Mouse (Mus musculus): ENCODE measurements at regions not wholly inside any gene's neighbourhood (a gene's known extent, or its start where the extent isn't known, plus 50 kb on each side); places are given as distances from the start of the nearest gene placed in this dataset.
A peak's percentile ranks its signal among the peaks of the same experiment; 100 is the strongest.

- DNase-seq (ENCODE audit: extremely low read depth, low read depth, low spot score) = no peak
- TF ChIP-seq CTCF (IDR thresholded peaks at IDR 0.05; ENCODE audit: low read depth, low read length) (no peak), POLR2A (IDR thresholded peaks at IDR 0.05; ENCODE audit: extremely low read depth, insufficient read depth, low read length) (no peak)
- H3K9ac ChIP-seq (ENCODE audit: low read depth, low read length) = no peak overlapping the region
- H3K36me3 ChIP-seq (ENCODE audit: control insufficient read depth, insufficient read depth, low read length) = no peaks in the 10 kb centered on the region
- WGBS = 73% methylated on average over 5 of the region's 5 CpGs
- no peaks in the 10 kb centered on the region for H3K4me1 ChIP-seq (ENCODE audit: control insufficient read depth, insufficient read depth, low read length)
- no peak overlapping the region for H3K4me3 ChIP-seq (ENCODE audit: insufficient read depth, low read depth, low read length)
- H3K27me3 ChIP-seq (ENCODE audit: control insufficient read depth, insufficient read depth, low read length) = no peaks in the 10 kb centered on the region
- no peaks in the 10 kb centered on the region for H3K79me2 ChIP-seq (ENCODE audit: control insufficient read depth, insufficient read depth, low read length)
- H3K27ac ChIP-seq (replicated peaks; ENCODE audit: insufficient read depth, low read depth, low read length) = no peak overlapping the region
Measured at GRCm38 (mm10) chr17:47179410-47179809, 169.1 kb upstream of the Ubr2 start.

- H3K79me2 ChIP-seq (ENCODE audit: control insufficient read depth, insufficient read depth, low read length) = no peaks in the 10 kb centered on the region
- H3K27me3 ChIP-seq (ENCODE audit: control insufficient read depth, insufficient read depth, low read length) = no peaks in the 10 kb centered on the region
- H3K9ac ChIP-seq (ENCODE audit: low read depth, low read length) = no peak overlapping the region
- no peak overlapping the region for H3K27ac ChIP-seq (replicated peaks; ENCODE audit: insufficient read depth, low read depth, low read length)
- 76% methylated on average over 5 of the region's 5 CpGs for WGBS
- no peak for TF ChIP-seq CTCF (IDR thresholded peaks at IDR 0.05; ENCODE audit: low read depth, low read length)
- TF ChIP-seq POLR2A (IDR thresholded peaks at IDR 0.05; ENCODE audit: extremely low read depth, insufficient read depth, low read length) = no peak
- H3K4me1 ChIP-seq (ENCODE audit: control insufficient read depth, insufficient read depth, low read length) = no peaks in the 10 kb centered on the region
- no peak overlapping the region for H3K4me3 ChIP-seq (ENCODE audit: insufficient read depth, low read depth, low read length)
- no peak for DNase-seq (ENCODE audit: extremely low read depth, low read depth, low spot score)
- H3K36me3 ChIP-seq (ENCODE audit: control insufficient read depth, insufficient read depth, low read length) = no peaks in the 10 kb centered on the region
Measured at GRCm38 (mm10) chr17:47178705-47179104, 168.3 kb upstream of the Ubr2 start.

DNA sequence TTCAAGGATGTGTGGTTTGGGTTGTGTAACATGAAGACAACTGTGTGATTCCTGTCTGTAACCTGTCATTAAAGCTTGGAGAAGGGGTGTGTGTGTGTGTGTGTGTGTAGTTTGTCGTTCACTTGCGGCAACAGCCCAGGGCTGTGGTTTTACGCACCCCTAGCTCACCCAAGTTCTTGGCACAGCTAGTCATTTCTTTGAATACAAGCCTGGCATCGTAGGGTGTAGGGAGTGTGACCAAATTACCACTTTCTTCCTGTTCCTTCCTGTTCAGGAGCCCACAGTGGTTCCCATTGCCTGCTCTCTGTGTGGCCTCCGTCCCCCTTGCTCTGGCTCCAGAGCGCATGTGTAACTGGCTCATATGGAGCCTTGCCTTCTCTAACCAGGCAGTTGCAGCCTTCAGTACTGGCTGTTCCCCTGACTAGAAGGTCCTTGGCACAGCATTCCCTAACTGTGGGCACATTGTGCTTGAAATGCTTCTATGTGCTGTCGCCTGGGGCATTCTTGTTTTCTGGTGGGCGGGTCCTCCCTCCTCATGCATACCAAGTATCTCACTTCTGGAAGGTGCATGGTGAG, 167.4 kb upstream of the Ubr2 start:
- no peaks in the 10 kb centered on the region for H3K79me2 ChIP-seq (ENCODE audit: control insufficient read depth, insufficient read depth, low read length)
- TF ChIP-seq CTCF (IDR thresholded peaks at IDR 0.05; ENCODE audit: low read depth, low read length) = no peak
- no peak for TF ChIP-seq POLR2A (IDR thresholded peaks at IDR 0.05; ENCODE audit: extremely low read depth, insufficient read depth, low read length)
- H3K4me1 ChIP-seq (ENCODE audit: control insufficient read depth, insufficient read depth, low read length) = no peaks in the 10 kb centered on the region
- DNase-seq (ENCODE audit: extremely low read depth, low read depth, low spot score) = no peak
- H3K27me3 ChIP-seq (ENCODE audit: control insufficient read depth, insufficient read depth, low read length) = no peaks in the 10 kb centered on the region
- no peak overlapping the region for H3K27ac ChIP-seq (replicated peaks; ENCODE audit: insufficient read depth, low read depth, low read length)
- H3K9ac ChIP-seq (ENCODE audit: low read depth, low read length) = no peak overlapping the region
- no peak overlapping the region for H3K4me3 ChIP-seq (ENCODE audit: insufficient read depth, low read depth, low read length)
- no peaks in the 10 kb centered on the region for H3K36me3 ChIP-seq (ENCODE audit: control insufficient read depth, insufficient read depth, low read length)
- WGBS = 88% methylated on average over 8 of the region's 8 CpGs

DNA sequence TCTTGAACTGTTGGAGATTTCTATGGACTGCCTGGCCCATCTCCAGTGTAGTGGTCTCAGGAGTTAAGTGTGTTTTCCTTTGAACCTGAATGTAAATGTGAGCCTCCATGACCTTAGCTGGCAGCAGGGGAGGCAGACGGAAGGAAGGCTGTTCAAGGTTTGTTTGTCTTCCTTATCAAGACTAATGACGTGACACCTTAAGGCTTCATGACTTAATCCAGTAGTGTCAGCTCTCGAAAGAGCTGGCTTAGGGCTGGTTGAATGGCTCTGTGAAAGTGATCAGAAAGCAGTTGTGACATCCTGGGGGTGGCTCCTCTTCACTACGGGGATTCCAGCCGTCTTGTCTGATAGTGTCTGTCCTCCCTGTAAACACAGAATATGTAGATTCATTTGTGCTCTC, 166.0 kb upstream of the Ubr2 start:
- Histone ChIP-seq H3K4me3 (ENCODE audit: insufficient read depth, low read depth, low read length) (no peak overlapping the region), H3K27me3 (ENCODE audit: control insufficient read depth, insufficient read depth, low read length) (no peaks in the 10 kb centered on the region), H3K9ac (ENCODE audit: low read depth, low read length) (no peak overlapping the region), H3K27ac (replicated peaks; ENCODE audit: insufficient read depth, low read depth, low read length) (no peak overlapping the region), H3K4me1 (ENCODE audit: control insufficient read depth, insufficient read depth, low read length) (no peaks in the 10 kb centered on the region), H3K36me3 (ENCODE audit: control insufficient read depth, insufficient read depth, low read length) (no peaks in the 10 kb centered on the region), H3K79me2 (ENCODE audit: control insufficient read depth, insufficient read depth, low read length) (no peaks in the 10 kb centered on the region)
- DNase-seq (ENCODE audit: extremely low read depth, low read depth, low spot score) = no peak
- WGBS = 49% methylated on average over 5 of the region's 5 CpGs
- no peak for TF ChIP-seq POLR2A (IDR thresholded peaks at IDR 0.05; ENCODE audit: extremely low read depth, insufficient read depth, low read length)
- TF ChIP-seq CTCF (IDR thresholded peaks at IDR 0.05; ENCODE audit: low read depth, low read length) = no peak

GRCm38 (mm10) chr17:47174748-47175215, 164.4 kb upstream of the Ubr2 start:
- 47% methylated on average over 12 of the region's 12 CpGs for WGBS
- H3K9ac ChIP-seq (ENCODE audit: low read depth, low read length) = no peak overlapping the region
- peak overlapping the region; percentile 46 for H3K27ac ChIP-seq (replicated peaks; ENCODE audit: insufficient read depth, low read depth, low read length)
- DNase-seq (ENCODE audit: extremely low read depth, low read depth, low spot score) = peak; percentile 33
- H3K79me2 ChIP-seq (ENCODE audit: control insufficient read depth, insufficient read depth, low read length) = no peaks in the 10 kb centered on the region
- no peaks in the 10 kb centered on the region for H3K36me3 ChIP-seq (ENCODE audit: control insufficient read depth, insufficient read depth, low read length)
- no peak for TF ChIP-seq CTCF (IDR thresholded peaks at IDR 0.05; ENCODE audit: low read depth, low read length)
- 0 out of 2 replicates have a peak, but pooled peaks have one; percentile 26 for TF ChIP-seq POLR2A (IDR thresholded peaks at IDR 0.05; ENCODE audit: extremely low read depth, insufficient read depth, low read length)
- H3K27me3 ChIP-seq (ENCODE audit: control insufficient read depth, insufficient read depth, low read length) = no peaks in the 10 kb centered on the region
- peak overlapping the region; percentile 50 for H3K4me3 ChIP-seq (ENCODE audit: insufficient read depth, low read depth, low read length)
- H3K4me1 ChIP-seq (ENCODE audit: control insufficient read depth, insufficient read depth, low read length) = no peaks in the 10 kb centered on the region

DNA sequence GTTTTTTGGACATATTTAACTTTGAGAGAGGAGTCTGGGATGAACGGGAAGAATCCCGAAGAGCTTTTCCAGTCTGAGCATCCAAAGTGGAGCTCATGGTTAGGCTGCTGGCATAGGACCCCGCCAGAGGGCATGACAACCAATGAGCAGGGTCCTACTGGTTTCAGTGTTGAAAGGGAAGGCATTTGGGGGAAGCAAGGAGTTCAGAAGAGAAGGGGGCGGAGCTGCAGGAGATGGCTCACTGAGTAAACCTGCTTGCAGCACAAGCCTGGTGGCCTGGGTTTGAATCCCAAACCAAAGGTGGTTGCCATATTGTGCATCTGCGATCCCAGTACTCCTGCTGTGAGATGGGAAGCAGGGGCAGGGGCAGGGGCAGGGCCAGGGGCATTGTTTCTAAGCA, 161.4 kb upstream of the Ubr2 start:
- no peaks in the 10 kb centered on the region for H3K27me3 ChIP-seq (ENCODE audit: control insufficient read depth, insufficient read depth, low read length)
- 90% methylated on average over 5 of the region's 5 CpGs for WGBS
- H3K79me2 ChIP-seq (ENCODE audit: control insufficient read depth, insufficient read depth, low read length) = no peaks in the 10 kb centered on the region
- DNase-seq (ENCODE audit: extremely low read depth, low read depth, low spot score) = no peak
- H3K4me3 ChIP-seq (ENCODE audit: insufficient read depth, low read depth, low read length) = no peak overlapping the region
- H3K9ac ChIP-seq (ENCODE audit: low read depth, low read length) = no peak overlapping the region
- TF ChIP-seq CTCF (IDR thresholded peaks at IDR 0.05; ENCODE audit: low read depth, low read length) = no peak
- no peak for TF ChIP-seq POLR2A (IDR thresholded peaks at IDR 0.05; ENCODE audit: extremely low read depth, insufficient read depth, low read length)
- no peak overlapping the region for H3K27ac ChIP-seq (replicated peaks; ENCODE audit: insufficient read depth, low read depth, low read length)
- H3K36me3 ChIP-seq (ENCODE audit: control insufficient read depth, insufficient read depth, low read length) = no peaks in the 10 kb centered on the region
- no peaks in the 10 kb centered on the region for H3K4me1 ChIP-seq (ENCODE audit: control insufficient read depth, insufficient read depth, low read length)

Measured in liver, adult 2 months (tissue).